Mouse (Mus musculus): ENCODE results near the gene Foxred1.

Gene Foxred1

GRCm38 (mm10) chr9:35192983-35193542 is 17.8 kb downstream of the Foxred1 start:
- DNase-seq (ENCODE audit: low spot score) = no peak

GRCm38 (mm10) chr9:35188700-35189099 is 22.2 kb downstream of the Foxred1 start:
- no peak for DNase-seq (ENCODE audit: low spot score)

- DNase-seq (ENCODE audit: low spot score) = no peak
These were observed 23.4 kb downstream of the Foxred1 start for GRCm38 (mm10) chr9:35187351-35187903.

- DNase-seq (ENCODE audit: low spot score) = no peak
These were observed 24.4 kb downstream of the Foxred1 start for GRCm38 (mm10) chr9:35186430-35186829.

- no peak for DNase-seq (ENCODE audit: low spot score)
These were observed 27.5 kb downstream of the Foxred1 start for GRCm38 (mm10) chr9:35183359-35183758.

GRCm38 (mm10) chr9:35182832-35183231 is 28.0 kb downstream of the Foxred1 start:
- no peak for DNase-seq (ENCODE audit: low spot score)

- no peak for DNase-seq (ENCODE audit: low spot score)
These were observed 34.7 kb downstream of the Foxred1 start for GRCm38 (mm10) chr9:35176124-35176659.

GRCm38 (mm10) chr9:35175251-35176123 is 35.4 kb downstream of the Foxred1 start, which contains the start of gene Dcps:
Gene Dcps (minus strand): TSS chr9:35176061.
- peak; percentile 98 for DNase-seq (ENCODE audit: low spot score)

GRCm38 (mm10) chr9:35173331-35173730 is 37.5 kb downstream of the Foxred1 start:
- no peak for DNase-seq (ENCODE audit: low spot score)

- no peak for DNase-seq (ENCODE audit: low spot score)
These were observed 40.8 kb downstream of the Foxred1 start for GRCm38 (mm10) chr9:35170071-35170470.

- peak; percentile 23 for DNase-seq (ENCODE audit: low spot score)
These were observed 43.8 kb downstream of the Foxred1 start for GRCm38 (mm10) chr9:35166798-35167635.

GRCm38 (mm10) chr9:35166144-35166797 is 44.6 kb downstream of the Foxred1 start:
- DNase-seq (ENCODE audit: low spot score) = peak; percentile 75

GRCm38 (mm10) chr9:35164142-35164874 is 46.5 kb downstream of the Foxred1 start:
- no peak for DNase-seq (ENCODE audit: low spot score)

- no peak for DNase-seq (ENCODE audit: low spot score)
These were observed 47.7 kb downstream of the Foxred1 start for GRCm38 (mm10) chr9:35163011-35163690.

- DNase-seq (ENCODE audit: low spot score) = no peak
These were observed 49.1 kb downstream of the Foxred1 start for GRCm38 (mm10) chr9:35161721-35162120.

- DNase-seq (ENCODE audit: low spot score) = no peak
These were observed 50.2 kb downstream of the Foxred1 start for GRCm38 (mm10) chr9:35160662-35161061.

- no peak for DNase-seq (ENCODE audit: low spot score)
These were observed 52.4 kb downstream of the Foxred1 start for GRCm38 (mm10) chr9:35158477-35158876.

GRCm38 (mm10) chr9:35156862-35157261 is 54.0 kb downstream of the Foxred1 start:
- no peak for DNase-seq (ENCODE audit: low spot score)

GRCm38 (mm10) chr9:35156002-35156710 is 54.7 kb downstream of the Foxred1 start:
- no peak for DNase-seq (ENCODE audit: low spot score)
